Mouse (Mus musculus): ENCODE results near the gene Wfdc10.

The Wfdc10 gene

GRCm38 (mm10) chr2:164701761-164702160 lies 45.9 kb downstream of the Wfdc10 start:
- no peak for DNase-seq (ENCODE audit: low spot score)

DNA sequence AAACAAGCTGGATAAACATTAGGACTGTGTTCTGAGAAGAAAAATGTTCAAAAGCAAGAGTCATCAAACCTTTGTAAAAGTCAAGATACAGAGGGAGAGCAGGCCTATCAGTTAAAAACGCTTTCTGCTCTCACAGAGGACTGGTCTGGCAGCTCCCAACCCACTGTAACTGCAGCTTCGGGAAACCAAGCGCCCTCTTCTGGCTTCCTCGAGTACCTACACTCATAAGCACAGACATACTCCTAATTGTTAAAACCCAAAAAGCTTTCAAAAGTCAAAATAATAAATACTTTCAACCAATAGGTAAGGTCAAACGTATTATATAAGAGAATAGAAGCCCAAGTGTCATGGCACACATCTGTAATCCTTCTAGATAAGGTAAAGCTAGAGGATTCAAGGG lies 48.4 kb downstream of the Wfdc10 start:
- DNase-seq (ENCODE audit: low spot score), result no peak

- no peak for DNase-seq (ENCODE audit: low spot score)
Measured at GRCm38 (mm10) chr2:164705328-164705727, 49.5 kb downstream of the Wfdc10 start.

DNA sequence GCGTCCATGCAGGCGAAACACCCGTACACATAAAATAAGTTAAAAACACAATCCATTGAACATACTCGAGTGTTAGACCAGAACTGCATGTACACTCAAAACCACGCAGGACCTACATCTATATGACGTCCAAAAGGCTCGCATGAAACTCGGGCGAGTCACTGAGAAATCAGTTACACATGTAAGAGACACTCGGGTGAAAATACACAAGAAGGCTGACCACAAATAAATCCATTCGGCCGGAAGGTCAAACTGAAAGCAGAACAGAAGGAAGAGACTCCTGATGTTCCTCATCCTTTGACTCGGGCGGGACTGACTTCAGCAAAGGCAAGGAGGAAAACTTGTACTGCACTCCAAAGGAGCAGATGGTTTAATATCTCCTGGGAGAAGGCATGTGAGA lies 50.1 kb downstream of the Wfdc10 start:
- no peak for DNase-seq (ENCODE audit: low spot score)
